Mouse (Mus musculus) C2C12 (cell line): ENCODE data around the gene Kifc3.

ENCODE experiments used
- CEBPB ChIP-seq: IDR thresholded peaks from one replicate; pipeline ENCODE4 v1.6.1; 2011; ENCODE audit warnings: low read depth, mild to moderate bottlenecking, control low read depth, moderate library complexity
- CTCF ChIP-seq: IDR thresholded peaks from one replicate; pipeline ENCODE4 v1.5.1; 2011; ENCODE audit not compliant: control insufficient read depth, insufficient read depth, insufficient read length
- FOSL1 ChIP-seq: IDR thresholded peaks from one replicate; pipeline ENCODE4 v1.8.0; 2011; ENCODE audit warnings: mild to moderate bottlenecking, low read length; ENCODE audit not compliant: poor library complexity, insufficient read depth, severe bottlenecking
- MAX ChIP-seq: IDR thresholded peaks from one replicate; pipeline ENCODE4 v1.6.1; 2011; ENCODE audit warnings: mild to moderate bottlenecking, control low read depth
- MYOD1 ChIP-seq: IDR thresholded peaks from one replicate; pipeline ENCODE4 v1.6.1; 2011; ENCODE audit warnings: low read depth; ENCODE audit not compliant: control insufficient read depth, insufficient read length
- MYOG ChIP-seq: IDR thresholded peaks from one replicate; pipeline ENCODE4 v1.6.1; 2011; ENCODE audit not compliant: control insufficient read depth, insufficient read length; ENCODE audit errors: extremely low read depth
- USF1 ChIP-seq: IDR thresholded peaks from one replicate; pipeline ENCODE4 v1.6.1; 2011; ENCODE audit warnings: low read depth, mild to moderate bottlenecking, control low read depth, moderate library complexity

DNA sequence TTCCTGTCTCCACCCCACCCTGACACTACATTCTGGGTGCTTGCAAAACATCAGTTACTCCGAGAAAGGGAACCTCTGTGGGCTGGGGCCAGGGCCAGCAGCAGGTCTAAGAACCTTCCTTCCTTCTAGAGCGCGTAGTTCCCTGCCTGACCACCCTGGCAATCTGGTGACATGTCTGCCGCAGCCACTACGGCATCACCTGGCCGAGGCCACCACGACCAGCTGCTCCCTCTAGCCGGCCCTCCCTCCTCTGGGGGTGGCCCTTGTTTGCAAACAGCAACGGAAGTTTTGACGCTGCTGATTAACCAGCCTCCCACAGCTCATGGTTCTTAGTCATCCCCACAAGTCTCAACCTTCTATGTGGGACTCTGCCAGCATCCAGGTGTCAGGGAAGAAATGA, 53.2 kb downstream of the Kifc3 start:
- no peak for TF ChIP-seq CTCF
- TF ChIP-seq MYOD1: no peak
- TF ChIP-seq FOSL1: no peak
- TF ChIP-seq USF1: no peak
- no peak for TF ChIP-seq MYOG
- no peak for TF ChIP-seq MAX
- no peak for TF ChIP-seq CEBPB
